Mouse (Mus musculus): ENCODE measurements around the gene Ndufa3.

Gene Ndufa3

DNA sequence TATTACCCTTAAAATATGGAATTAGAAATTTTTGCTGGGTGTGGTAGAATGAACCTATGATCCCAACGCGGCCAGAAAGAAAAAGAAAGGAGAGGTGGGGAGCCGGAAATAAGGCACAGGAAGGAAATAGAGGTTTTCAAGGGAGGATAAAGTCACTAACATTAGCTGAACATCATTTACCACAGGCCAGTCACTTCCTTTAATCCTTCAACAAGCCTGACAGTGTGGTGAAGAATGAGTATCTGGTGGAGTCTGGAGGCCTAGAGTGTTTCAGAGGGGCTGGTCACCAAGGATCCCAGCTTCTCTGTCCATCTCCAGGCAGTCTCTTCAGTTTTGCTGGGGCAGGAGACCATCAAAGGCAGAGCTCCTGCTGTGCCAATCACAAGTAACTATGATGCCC, 6.7 kb upstream of the Ndufa3 start:
- DNase-seq (ENCODE audit: low read depth, low spot score), result no peak

DNA sequence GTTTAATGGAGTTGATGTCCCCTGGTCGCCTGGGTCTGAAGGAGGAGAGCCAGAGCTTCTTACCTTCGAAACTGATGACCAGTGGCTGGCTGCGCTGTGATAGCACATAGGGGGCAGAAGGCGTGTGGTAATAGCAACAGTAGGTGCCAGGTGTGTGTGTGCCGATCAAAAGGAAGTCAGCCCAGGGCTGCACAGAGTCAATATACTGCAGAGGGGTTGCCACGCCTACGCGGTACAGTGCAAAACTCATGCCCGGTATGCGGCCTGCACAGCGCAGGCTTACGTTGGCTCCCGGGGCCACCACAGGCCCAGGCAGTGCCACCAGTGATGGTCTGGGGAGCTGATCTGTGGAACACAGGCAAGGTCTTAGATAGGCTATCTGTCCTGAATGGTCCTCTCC, 6.2 kb upstream of the Ndufa3 start:
- DNase-seq (ENCODE audit: low read depth, low spot score), result no peak

DNA sequence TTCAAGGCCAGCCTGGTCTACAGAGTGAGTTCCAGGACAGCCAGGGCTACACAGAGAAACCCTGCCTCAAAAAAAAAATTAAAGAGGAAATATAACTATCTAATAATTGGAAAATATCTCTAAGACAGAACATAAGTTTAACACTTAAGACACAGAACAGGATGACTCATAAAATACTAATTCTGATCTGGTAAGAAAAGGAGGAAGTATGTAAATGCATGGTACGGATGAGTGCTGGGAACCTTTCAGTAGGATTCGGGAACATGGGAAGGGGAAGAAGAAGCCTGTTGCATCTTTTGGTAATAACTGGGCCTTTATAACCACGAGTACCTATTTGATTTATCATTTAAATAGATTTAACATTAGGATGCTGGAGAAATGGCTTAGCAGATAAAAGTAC, 3.2 kb upstream of the Ndufa3 start:
- DNase-seq (ENCODE audit: low read depth, low spot score), result no peak

GRCm38 (mm10) chr7:3616057-3616388, 1.1 kb upstream of the Ndufa3 start, which contains the start of gene Oscar:
Gene Oscar, minus strand, starts transcription at chr7:3616157.
- DNase-seq (ENCODE audit: low read depth, low spot score), result no peak

- no peak for DNase-seq (ENCODE audit: low read depth, low spot score)
Observed at GRCm38 (mm10) chr7:3616389-3617241, 558 bp upstream of the Ndufa3 start.

GRCm38 (mm10) chr7:3629030-3629429, 11.9 kb downstream of the Ndufa3 start:
- DNase-seq (ENCODE audit: low read depth, low spot score), result no peak

GRCm38 (mm10) chr7:3629543-3630477, 12.6 kb downstream of the Ndufa3 start, which contains the start of the genes Tfpt and Prpf31:
Gene Tfpt, minus strand, starts transcription at chr7:3629929.
Gene Prpf31, plus strand, starts transcription at chr7:3629985.
- DNase-seq (ENCODE audit: low read depth, low spot score), result peak; percentile 99

DNA sequence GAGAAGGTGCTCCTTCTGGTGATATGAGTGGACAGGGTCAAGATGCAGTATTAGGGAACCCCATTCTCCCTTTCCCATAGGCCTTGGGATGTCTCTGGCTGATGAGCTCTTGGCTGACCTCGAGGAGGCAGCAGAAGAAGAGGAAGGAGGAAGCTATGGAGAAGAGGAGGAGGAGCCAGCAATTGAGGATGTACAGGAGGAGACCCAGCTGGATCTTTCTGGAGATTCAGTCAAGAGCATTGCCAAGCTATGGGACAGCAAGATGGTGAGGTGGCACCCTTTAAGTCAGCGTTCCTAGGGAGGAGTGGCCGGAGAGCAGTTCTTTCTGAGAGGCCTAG, 13.3 kb downstream of the Ndufa3 start:
- no peak for DNase-seq (ENCODE audit: low read depth, low spot score)

GRCm38 (mm10) chr7:3643412-3643811, 26.2 kb downstream of the Ndufa3 start:
- DNase-seq (ENCODE audit: low read depth, low spot score), result no peak

- DNase-seq (ENCODE audit: low read depth, low spot score), result no peak
Observed at GRCm38 (mm10) chr7:3643843-3644242, 26.7 kb downstream of the Ndufa3 start.

DNA sequence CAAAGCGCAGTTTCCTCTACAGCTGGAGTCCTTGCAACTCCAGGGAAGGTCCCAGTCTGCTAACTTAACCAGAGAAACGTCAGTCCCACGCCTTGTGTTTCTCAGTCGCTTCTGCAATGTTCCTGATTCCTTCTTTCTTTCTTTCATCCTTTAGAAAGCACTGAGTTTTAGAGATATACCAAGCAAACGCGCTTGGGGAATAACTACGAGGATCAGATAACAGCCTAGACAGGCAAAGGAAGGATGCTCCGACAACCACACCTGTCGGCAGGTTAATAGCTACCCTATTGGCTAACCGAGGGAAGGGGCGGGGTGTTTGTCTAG, 27.1 kb downstream of the Ndufa3 start:
- no peak for DNase-seq (ENCODE audit: low read depth, low spot score)

DNA sequence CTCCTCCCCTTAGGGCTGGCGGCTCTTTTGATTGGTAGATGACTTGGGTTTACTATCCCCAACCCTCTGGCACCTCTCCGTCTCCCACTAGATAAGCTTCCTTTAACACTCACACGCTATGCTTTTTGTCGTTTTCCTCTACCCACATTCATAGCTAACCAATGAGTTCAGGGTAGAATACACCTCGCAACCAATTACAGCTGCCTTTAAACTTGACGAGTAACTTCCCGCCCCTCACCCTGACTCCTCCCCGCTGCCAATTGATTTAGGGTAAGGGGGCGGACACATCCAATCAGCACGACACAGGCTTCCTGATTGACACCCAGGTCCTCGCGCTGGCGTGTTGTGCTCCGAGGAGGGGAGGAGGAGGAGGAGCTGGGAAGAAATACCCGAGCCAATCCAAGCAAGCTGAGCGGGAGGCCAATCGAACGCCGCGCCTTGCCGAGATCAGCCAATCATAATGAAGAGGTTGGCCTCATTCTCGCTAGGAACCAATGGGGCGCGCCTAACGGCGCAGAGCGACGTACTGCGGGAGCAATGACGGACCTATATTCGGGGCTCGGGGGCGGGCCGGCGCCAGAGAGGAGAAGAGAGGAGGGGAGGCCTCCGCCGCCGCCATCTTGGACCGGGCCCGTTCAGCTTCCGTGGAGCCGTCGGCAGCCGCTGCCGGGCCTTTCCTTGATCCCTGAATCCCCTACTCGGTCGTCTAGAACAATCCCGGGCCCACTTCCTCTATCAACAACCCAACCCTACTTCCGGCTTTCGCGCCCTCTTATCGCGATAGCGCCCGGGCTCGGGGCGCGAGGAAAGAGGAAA, 27.7 kb downstream of the Ndufa3 start, which contains the start of gene Cnot3:
Gene Cnot3 (plus strand): TSS at position 597 of the 816 bp plus-strand sequence.
- DNase-seq (ENCODE audit: low read depth, low spot score), result peak; percentile 100

- DNase-seq (ENCODE audit: low read depth, low spot score), result no peak
Observed at GRCm38 (mm10) chr7:3645488-3646025, 28.4 kb downstream of the Ndufa3 start.

DNA sequence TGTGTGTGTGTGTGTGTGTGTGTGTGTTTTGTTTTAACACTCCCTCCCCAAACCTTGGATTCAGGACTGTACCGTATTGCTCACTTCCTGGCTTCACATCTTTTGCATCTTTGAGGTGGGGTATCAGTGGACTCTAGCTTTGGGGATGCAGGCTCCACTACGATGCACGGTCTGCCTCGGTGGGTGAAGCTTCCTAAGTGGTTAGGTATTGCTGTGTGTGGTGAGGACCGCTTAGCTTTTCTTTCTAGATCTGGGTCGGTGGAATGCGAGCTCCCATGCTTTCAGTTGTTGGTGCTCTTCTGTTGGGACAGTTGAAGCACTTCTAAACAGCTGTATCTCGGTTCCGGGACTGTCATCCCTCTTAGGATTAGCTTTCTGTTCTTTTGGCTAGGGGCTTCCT, 29.0 kb downstream of the Ndufa3 start:
- DNase-seq (ENCODE audit: low read depth, low spot score), result no peak

DNA sequence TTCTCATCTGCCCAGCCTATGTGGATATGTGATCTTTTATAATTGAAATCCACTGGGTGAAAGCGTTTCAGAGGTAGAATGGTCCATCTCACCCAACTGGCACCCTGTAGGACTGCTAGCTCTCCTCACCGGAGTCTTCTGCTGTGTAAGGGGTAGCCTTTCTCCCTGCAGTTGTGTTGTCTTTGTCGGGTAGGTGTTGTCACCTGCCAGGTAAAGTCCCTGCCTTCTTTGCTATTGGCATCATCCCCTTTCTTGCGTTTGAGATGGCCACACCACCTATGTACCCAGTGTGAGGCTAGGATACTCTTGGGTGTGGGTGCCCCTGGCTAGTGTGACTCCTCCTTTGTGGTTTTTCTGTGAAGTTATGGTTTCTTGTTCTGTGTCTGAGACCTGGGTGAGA, 29.5 kb downstream of the Ndufa3 start:
- no peak for DNase-seq (ENCODE audit: low read depth, low spot score)

GRCm38 (mm10) chr7:3656966-3657365, 39.8 kb downstream of the Ndufa3 start:
- no peak for DNase-seq (ENCODE audit: low read depth, low spot score)

- DNase-seq (ENCODE audit: low read depth, low spot score), result no peak
Observed at GRCm38 (mm10) chr7:3658578-3658977, 41.4 kb downstream of the Ndufa3 start.

DNA sequence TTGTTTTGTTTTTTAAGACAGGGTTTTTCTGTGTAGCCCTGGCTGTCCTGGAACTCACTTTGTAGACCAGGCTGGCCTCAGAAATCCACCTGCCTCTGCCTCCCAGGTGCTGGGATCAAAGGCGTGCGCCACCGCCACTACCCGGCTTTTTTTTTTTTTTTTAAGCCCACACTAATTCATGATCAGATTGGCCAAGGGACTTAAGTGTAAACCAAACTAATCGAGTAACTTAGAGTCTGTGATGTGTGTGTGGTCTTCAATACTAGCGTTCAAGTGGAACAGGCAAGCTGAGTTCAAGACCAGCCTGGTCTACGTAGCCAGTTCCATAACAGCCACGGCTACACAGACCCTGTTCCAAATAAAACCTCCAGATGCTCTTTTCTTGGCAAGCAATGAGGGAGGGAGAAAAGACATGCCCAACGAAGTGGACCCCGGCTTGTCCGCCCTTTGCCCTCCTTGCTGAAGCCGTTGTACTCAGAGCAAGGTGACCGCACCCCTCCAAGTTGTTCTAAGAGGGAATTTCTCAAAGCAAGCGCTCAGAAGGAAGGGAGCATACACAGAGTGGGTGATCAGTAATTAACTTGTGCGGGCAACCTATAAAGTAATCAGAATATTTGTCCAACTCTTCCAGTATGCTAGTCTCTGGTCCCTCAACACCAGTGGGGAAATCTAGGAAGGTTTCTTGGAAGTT, 47.5 kb downstream of the Ndufa3 start:
- DNase-seq (ENCODE audit: low read depth, low spot score), result no peak

DNA sequence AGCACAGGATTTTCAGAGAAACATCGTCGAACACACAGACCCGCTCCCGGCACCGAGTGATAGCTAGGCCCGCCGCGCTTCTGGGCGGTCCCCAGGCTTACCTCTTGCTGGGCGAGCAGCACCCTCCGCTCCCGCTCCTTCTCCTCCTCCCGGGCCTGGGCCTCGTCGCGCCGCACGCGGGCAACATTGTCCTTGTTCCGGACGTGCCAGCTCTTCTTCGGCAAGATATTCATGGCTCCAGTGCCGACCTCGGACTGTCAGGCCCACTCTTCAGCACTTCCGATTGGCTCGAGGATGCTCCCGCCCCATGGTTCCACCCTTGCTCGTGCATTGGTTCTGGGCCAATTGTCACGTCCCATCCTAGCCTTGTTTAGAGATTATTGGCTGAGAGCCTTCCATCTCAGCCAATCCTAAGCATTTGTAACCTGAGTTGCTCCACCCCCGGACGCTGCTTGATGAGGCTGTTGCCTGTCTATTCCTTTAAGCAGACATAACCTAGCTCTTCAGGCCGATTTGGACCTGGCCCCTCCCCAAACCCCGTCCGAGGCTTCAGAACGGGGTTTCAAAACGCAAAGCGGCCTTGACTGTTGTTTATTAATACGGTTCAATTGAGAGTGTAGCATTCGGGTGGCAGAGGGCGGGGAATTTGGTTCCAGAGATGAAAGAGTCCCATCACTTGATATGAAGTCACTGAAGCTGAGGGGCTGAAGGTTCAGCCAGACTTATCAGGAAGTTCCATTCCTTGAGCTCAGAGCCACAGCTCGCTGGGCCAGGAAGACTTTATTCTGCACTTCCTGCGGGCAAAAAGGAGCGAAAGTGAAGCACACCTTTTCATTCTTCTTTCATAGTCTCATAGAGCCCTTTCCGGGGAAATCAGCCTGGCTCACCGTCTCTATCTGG, 48.3 kb downstream of the Ndufa3 start, which contains the start of gene Leng1:
Gene Leng1 (minus strand): TSS at position 626 of the 900 bp plus-strand sequence.
- DNase-seq (ENCODE audit: low read depth, low spot score), result peak; percentile 99

- peak; percentile 87 for DNase-seq (ENCODE audit: low read depth, low spot score)
Observed at GRCm38 (mm10) chr7:3666921-3667391, 49.8 kb downstream of the Ndufa3 start.
